Mouse (Mus musculus) limb, embryonic 13.5 days (tissue): ENCODE measurements at regions not wholly inside any gene's neighbourhood (a gene's known extent, or its start where the extent isn't known, plus 50 kb on each side); places are given as distances from the start of the nearest gene placed in this dataset.
A peak's percentile ranks its signal among the peaks of the same experiment; 100 is the strongest.

ENCODE experiments used
- ATAC-seq: fragments of 200-750 bp; cut with Nextera tagmentation; 2 replicates; pipeline ENCODE4 v1.8.0; 2017; ENCODE audit warnings: low read depth, moderate number of reproducible peaks, moderate TSS enrichment; ENCODE audit not compliant: low FRiP score
- H3K27ac ChIP-seq: fragments of 300-500 bp; sonication (generic); 2 replicates; pipeline ENCODE4 v1.5.1; 2015; ENCODE audit warnings: inconsistent platforms, mild to moderate bottlenecking, moderate library complexity
- H3K27me3 ChIP-seq: fragments of 300-500 bp; sonication (generic); 2 replicates; pipeline ENCODE4 v1.6.1; 2015; ENCODE audit warnings: mild to moderate bottlenecking, inconsistent platforms
- H3K36me3 ChIP-seq: fragments of 300-500 bp; sonication (generic); 2 replicates; pipeline ENCODE4 v1.6.1; 2015; ENCODE audit warnings: inconsistent platforms, mild to moderate bottlenecking, moderate library complexity
- H3K4me1 ChIP-seq: fragments of 300-500 bp; sonication (generic); 2 replicates; pipeline ENCODE4 v1.6.1; 2015; ENCODE audit warnings: inconsistent platforms
- H3K4me2 ChIP-seq: fragments of 300-500 bp; sonication (generic); replicated peaks from 2 replicates; pipeline ENCODE4 v1.6.1; 2015; ENCODE audit warnings: inconsistent platforms, mild to moderate bottlenecking, moderate library complexity
- H3K4me3 ChIP-seq: fragments of 300-500 bp; sonication (generic); 2 replicates; pipeline ENCODE4 v1.5.1; 2015; ENCODE audit warnings: moderate library complexity, mild to moderate bottlenecking, inconsistent platforms
- H3K9ac ChIP-seq: fragments of 300-500 bp; sonication (generic); 2 replicates; pipeline ENCODE4 v1.6.1; 2015; ENCODE audit warnings: mild to moderate bottlenecking, inconsistent platforms
- H3K9me3 ChIP-seq: fragments of 300-500 bp; sonication (generic); 2 replicates; pipeline ENCODE4 v1.6.1; 2016; ENCODE audit warnings: inconsistent platforms
- WGBS: fragments of 180-500 bp; shearing (Covaris S2); methylation state at CpG from one replicate; pipeline ENCODE4 v1.1.7; 2015; 5-methylcytosine and 5-hydroxymethylcytosine counted together

DNA sequence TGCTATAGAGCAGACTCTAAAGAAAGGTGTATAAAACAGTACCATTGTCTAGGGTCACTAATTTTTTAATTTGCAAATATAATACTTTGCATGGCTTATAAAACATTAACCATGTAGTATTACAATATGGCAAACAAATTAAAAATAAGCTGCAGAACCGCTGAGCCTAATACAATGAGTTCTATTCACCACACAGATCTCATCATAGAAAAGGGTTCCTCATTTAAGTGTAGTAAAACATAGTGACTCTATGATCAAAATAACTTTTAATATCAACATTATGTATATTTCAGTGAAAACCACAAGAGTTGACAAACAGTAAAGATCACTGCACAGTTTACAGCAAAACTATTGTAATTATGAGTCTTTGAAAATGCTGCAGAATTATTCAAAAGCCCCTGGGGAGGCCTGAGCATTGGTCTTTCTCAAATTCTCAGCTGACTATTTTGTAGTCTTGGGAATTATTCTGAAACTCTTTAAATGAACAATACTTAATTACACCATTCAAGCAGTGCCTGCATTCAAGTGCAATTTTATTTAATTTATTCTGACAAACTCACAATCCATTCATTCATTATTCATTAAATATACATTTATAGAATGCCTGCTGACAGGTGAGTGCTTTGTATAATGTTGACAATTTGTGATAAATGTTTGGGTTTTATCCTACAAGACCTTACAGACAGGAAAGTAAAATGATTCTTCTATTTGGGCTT is 60.3 kb downstream of the Pcdh20 start:
- Histone ChIP-seq H3K4me1 (no peaks in the 10 kb centered on the region), H3K27ac (no peak overlapping the region), H3K9ac (no peak overlapping the region), H3K9me3 (no peaks in the 10 kb centered on the region), H3K4me3 (no peak overlapping the region), H3K36me3 (no peaks in the 10 kb centered on the region), H3K4me2 (no peak overlapping the region), H3K27me3 (no peaks in the 10 kb centered on the region)
- no peak for ATAC-seq
- 81% methylated on average over 1 of the region's 1 CpGs for WGBS

DNA sequence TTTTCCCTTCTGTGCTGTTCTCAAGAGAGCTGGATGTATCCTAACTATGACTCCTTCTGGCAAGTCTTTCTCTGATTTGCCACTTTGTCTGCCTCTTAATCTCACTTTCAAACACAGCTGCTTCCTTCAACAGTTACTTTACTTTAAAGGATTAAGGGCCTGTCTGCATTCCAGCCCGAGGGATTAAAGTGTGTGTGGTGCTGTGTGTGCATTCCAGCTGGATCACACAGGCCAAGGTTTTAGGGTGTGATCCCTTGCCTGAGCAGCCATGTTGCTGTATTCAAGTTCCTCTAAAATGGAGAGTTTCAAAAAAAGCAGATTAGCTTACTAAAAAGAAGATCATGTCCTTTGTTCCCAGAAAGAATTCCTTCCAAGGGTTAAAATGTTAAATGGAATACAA is 71.9 kb downstream of the Pcdh20 start:
- H3K4me2 ChIP-seq: no peak overlapping the region
- no peak for ATAC-seq

DNA sequence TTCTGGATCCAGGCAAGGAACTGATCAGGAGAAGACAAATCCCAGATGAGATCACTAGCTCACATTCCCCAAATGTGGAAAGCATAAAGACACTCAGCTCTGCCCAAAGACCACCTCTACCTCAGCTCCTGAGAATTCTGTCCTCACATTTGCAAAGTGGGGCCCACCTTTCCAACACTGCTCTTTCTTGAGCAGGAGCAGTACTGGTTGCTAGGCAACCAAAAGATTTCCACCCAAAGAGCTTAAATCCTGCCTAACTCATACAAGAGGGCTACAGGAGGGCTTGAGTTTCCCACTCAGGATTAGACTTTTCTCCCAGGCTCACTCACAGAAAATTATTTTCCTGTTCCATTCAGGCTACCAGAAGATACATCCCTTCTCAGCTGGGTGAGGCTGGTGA is 74.0 kb downstream of the Pcdh20 start:
- H3K27me3 ChIP-seq: no peaks in the 10 kb centered on the region
- no peaks in the 10 kb centered on the region for H3K36me3 ChIP-seq
- H3K4me3 ChIP-seq: no peak overlapping the region
- 0 out of 2 replicates have a peak, but pooled peaks cover 4% of the 10 kb centered on the region for H3K4me1 ChIP-seq
- H3K9me3 ChIP-seq: no peaks in the 10 kb centered on the region
- no peak overlapping the region for H3K4me2 ChIP-seq
- no peak overlapping the region for H3K9ac ChIP-seq
- no peak overlapping the region for H3K27ac ChIP-seq
- peak; percentile 57; the same call in 1 of the 2 replicates for ATAC-seq

More for the DNA sequence above, 71.9 kb downstream of the Pcdh20 start:
- no peaks in the 10 kb centered on the region for H3K9me3 ChIP-seq
- H3K36me3 ChIP-seq: no peaks in the 10 kb centered on the region
- H3K4me1 ChIP-seq: 0 out of 2 replicates have a peak, but pooled peaks cover 4% of the 10 kb centered on the region
- no peak overlapping the region for H3K27ac ChIP-seq
- H3K27me3 ChIP-seq: no peaks in the 10 kb centered on the region
- no peak overlapping the region for H3K4me3 ChIP-seq
- no peak overlapping the region for H3K9ac ChIP-seq
- WGBS: 24% methylated on average over 1 of the region's 1 CpGs

DNA sequence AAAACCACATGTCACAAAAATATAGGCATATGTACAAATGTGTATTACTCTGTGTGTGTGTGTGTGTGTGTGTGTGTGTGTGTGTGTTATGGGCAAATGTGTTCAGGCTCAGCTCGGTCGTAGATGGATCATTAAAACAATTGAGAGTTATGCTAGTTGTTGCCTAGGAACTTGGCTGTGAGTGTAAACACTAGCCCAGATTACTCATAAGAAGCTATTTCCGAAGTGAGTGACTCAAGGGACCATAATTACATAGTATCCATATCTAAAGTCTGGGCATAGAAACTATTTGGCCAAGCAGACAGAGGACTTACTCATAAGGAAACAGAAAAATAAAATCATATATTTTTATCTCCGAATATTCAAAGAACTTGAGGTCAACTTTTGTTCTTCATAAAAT is 76.2 kb downstream of the Pcdh20 start:
- WGBS: 71% methylated on average over 4 of the region's 4 CpGs
- Histone ChIP-seq H3K27me3 (no peaks in the 10 kb centered on the region), H3K4me2 (no peak overlapping the region), H3K9me3 (no peaks in the 10 kb centered on the region), H3K4me3 (no peak overlapping the region), H3K4me1 (0 out of 2 replicates have a peak, but pooled peaks cover 4% of the 10 kb centered on the region), H3K36me3 (no peaks in the 10 kb centered on the region), H3K27ac (no peak overlapping the region), H3K9ac (no peak overlapping the region)
- ATAC-seq: no peak

DNA sequence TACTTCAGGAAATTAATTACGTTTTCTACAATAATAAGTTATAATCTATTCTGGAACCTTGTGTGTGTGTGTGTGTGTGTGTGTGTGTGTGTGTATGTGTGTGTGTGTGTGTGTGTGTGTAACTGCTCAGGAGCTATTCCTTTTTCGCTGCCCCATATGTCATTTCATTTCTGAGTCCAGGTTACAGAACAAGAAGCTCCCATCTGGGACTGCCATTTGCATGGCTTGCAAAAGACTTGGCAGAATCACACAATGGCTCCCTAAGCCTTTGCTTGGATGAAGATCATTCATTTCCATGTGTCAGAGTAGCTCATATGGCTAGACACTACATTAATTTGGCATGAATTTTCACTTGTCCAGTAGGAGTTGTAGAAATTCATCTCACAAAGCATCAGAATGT is 86.6 kb downstream of the Pcdh20 start:
- Histone ChIP-seq H3K9me3 (no peaks in the 10 kb centered on the region), H3K4me2 (no peak overlapping the region), H3K4me1 (no peaks in the 10 kb centered on the region), H3K4me3 (no peak overlapping the region), H3K27me3 (no peaks in the 10 kb centered on the region), H3K36me3 (no peaks in the 10 kb centered on the region), H3K9ac (no peak overlapping the region), H3K27ac (no peak overlapping the region)
- 78% methylated on average over 2 of the region's 2 CpGs for WGBS
- no peak for ATAC-seq

DNA sequence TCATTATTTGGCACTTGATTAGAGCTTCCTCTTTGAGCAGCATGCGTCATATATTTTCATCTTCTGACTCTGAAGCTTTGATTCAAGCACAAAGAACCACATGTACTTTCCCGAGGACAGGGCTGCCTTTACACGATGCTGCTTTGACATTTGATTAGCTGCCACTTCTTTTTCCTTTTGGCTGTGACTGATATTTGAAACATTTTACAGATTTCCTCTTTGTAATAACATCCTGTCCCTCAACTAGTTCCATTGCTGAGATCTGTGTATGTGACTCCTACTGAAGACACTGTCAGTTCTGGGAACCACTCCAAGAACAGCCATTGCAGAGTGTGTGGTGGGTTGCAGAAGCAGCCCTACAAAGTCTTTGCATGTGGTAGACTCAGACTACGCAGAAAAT is 124.0 kb downstream of the Pcdh20 start:
- H3K27ac ChIP-seq: no peak overlapping the region
- H3K4me3 ChIP-seq: no peak overlapping the region
- no peak overlapping the region for H3K4me2 ChIP-seq
- no peaks in the 10 kb centered on the region for H3K9me3 ChIP-seq
- WGBS: 57% methylated on average over 4 of the region's 4 CpGs
- no peak overlapping the region for H3K9ac ChIP-seq
- ATAC-seq: no peak
- no peaks in the 10 kb centered on the region for H3K27me3 ChIP-seq
- no peaks in the 10 kb centered on the region for H3K36me3 ChIP-seq
- no peaks in the 10 kb centered on the region for H3K4me1 ChIP-seq

DNA sequence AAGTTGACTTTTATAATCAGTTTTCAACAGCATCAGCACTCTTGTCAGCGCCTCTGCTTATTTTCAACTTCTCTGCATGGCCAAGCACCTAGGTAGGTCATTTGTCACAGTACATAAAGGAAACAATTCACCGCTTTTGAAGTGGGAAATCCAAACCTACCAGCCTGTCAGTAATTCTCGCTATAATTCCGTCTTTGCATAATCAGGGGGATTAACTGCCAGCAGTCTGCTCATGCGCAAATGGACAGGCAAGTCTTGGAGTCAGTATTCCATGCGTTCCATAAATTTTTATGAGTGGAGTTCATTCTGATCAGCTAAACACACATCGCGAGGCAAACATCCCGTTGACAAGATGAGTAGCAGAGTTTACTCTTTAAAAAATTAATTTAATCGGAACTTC is 133.9 kb downstream of the Pcdh20 start:
- Histone ChIP-seq H3K4me2 (no peak overlapping the region), H3K9ac (no peak overlapping the region), H3K4me1 (no peaks in the 10 kb centered on the region), H3K27me3 (no peaks in the 10 kb centered on the region), H3K27ac (no peak overlapping the region), H3K36me3 (no peaks in the 10 kb centered on the region), H3K9me3 (no peaks in the 10 kb centered on the region), H3K4me3 (no peak overlapping the region)
- 58% methylated on average over 10 of the region's 10 CpGs for WGBS
- ATAC-seq: no peak

DNA sequence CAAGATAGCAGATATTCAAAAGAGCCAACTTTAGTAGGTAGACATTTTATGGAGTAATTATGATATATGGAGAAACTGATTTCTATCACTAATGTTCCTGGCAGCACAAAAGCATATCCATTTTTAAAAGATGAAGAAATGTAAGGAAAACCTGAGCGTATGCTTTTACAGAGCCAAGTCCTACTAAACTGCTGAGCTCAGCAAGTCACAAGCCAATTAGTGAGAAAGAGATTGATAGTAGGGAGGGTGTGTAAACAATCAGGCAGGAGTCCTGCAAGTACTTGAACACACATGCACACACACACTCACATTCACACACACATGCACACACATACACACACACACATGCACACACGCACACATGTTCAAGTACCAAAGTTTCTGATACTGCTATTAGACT is 140.6 kb downstream of the Pcdh20 start:
- Histone ChIP-seq H3K9ac (no peak overlapping the region), H3K27me3 (no peaks in the 10 kb centered on the region), H3K27ac (no peak overlapping the region), H3K4me1 (no peaks in the 10 kb centered on the region), H3K36me3 (no peaks in the 10 kb centered on the region), H3K4me2 (no peak overlapping the region), H3K9me3 (no peaks in the 10 kb centered on the region), H3K4me3 (no peak overlapping the region)
- ATAC-seq: no peak
- 82% methylated on average over 2 of the region's 2 CpGs for WGBS

DNA sequence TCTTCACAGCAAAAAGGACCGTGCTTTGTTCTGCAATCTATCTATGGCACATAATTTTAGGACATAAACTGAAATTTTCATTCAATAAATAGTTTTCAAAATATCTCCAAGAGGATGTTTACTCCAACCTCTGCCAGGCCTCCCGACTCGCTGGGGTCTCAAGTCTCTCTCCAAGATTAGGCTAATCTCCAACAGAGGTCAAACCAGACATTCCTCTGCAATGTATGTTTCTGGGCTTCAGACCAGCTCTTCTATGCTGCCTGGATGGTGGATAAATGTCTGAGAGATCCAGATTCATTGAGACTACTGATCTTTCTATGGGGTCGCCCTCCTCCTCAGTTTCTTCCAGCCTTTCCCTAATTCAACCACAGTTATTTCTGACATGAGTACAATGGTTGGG is 144.8 kb downstream of the Pcdh20 start:
- no peak overlapping the region for H3K4me3 ChIP-seq
- no peak overlapping the region for H3K9ac ChIP-seq
- no peaks in the 10 kb centered on the region for H3K9me3 ChIP-seq
- no peak overlapping the region for H3K4me2 ChIP-seq
- 90% methylated on average over 4 of the region's 4 CpGs for WGBS
- no peaks in the 10 kb centered on the region for H3K36me3 ChIP-seq
- no peaks in the 10 kb centered on the region for H3K4me1 ChIP-seq
- no peak for ATAC-seq
- H3K27me3 ChIP-seq: no peaks in the 10 kb centered on the region
- no peak overlapping the region for H3K27ac ChIP-seq

DNA sequence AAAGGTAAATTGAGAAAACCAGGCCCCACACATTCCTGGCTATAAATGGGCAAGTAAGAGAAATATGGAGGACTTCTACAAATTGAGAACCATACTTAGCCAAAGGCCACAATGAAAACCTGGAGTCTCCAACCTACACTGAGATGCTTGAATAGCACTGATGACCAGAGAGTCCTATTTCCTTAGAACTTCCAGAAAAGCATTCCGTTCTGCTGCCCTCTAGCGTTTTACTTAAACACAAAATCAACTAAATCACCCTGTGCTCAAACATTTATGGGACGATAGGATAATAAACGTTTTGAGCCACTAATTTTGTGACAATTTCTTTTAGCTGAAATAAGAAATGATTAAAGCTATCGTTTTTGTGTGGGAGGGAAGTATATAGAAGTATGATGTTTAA is 192.9 kb downstream of the Pcdh20 start:
- 27% methylated on average over 5 of the region's 5 CpGs for WGBS
- ATAC-seq: no peak
- Histone ChIP-seq H3K9me3 (no peaks in the 10 kb centered on the region), H3K4me2 (no peak overlapping the region), H3K27ac (no peak overlapping the region), H3K27me3 (no peaks in the 10 kb centered on the region), H3K4me1 (no peaks in the 10 kb centered on the region), H3K36me3 (no peaks in the 10 kb centered on the region), H3K9ac (no peak overlapping the region), H3K4me3 (no peak overlapping the region)

DNA sequence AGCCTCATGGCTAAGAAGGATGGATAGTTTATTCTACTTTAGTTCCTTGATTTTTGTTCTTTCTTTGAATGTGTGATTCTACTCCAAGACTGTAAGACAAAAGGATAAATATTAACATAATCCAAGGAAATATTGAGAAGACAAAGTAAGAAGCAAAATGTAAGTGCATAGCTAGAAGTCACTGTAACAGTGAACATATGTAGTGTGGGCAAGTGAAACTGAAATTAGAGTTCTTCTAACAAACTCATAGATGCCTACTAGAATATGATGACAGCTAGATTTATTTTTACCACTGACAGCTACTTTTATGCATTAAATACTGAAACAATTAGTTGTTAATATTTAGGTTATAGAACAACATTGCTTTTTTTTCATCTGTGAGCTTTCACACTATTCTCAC is 206.4 kb downstream of the Pcdh20 start:
- no peak overlapping the region for H3K27ac ChIP-seq
- no peaks in the 10 kb centered on the region for H3K4me1 ChIP-seq
- no peaks in the 10 kb centered on the region for H3K9me3 ChIP-seq
- no peaks in the 10 kb centered on the region for H3K27me3 ChIP-seq
- no peak overlapping the region for H3K4me2 ChIP-seq
- H3K9ac ChIP-seq: no peak overlapping the region
- no peak overlapping the region for H3K4me3 ChIP-seq
- no peaks in the 10 kb centered on the region for H3K36me3 ChIP-seq
- ATAC-seq: no peak

DNA sequence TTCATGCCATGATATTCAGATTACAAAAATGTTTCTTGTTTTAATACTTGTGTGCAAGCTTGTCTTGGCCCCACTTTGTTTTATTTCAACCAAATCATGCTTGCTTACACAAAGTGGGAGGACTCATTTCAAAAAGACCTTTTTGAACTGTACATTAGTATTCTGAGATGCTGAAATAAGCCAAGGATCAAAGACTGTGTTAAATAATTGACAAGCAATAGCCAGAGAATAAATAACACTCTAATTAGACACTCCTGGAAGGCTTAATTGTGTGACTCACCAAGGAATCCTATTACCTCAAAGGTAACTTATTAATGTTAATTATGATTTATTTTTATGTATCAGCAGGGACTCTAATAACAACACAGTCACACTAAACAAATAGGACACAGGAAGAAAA is 212.2 kb downstream of the Pcdh20 start:
- Histone ChIP-seq H3K9ac (no peak overlapping the region), H3K27me3 (no peaks in the 10 kb centered on the region), H3K4me2 (no peak overlapping the region), H3K9me3 (no peaks in the 10 kb centered on the region), H3K4me3 (no peak overlapping the region), H3K4me1 (no peaks in the 10 kb centered on the region), H3K27ac (no peak overlapping the region), H3K36me3 (no peaks in the 10 kb centered on the region)
- no peak for ATAC-seq

DNA sequence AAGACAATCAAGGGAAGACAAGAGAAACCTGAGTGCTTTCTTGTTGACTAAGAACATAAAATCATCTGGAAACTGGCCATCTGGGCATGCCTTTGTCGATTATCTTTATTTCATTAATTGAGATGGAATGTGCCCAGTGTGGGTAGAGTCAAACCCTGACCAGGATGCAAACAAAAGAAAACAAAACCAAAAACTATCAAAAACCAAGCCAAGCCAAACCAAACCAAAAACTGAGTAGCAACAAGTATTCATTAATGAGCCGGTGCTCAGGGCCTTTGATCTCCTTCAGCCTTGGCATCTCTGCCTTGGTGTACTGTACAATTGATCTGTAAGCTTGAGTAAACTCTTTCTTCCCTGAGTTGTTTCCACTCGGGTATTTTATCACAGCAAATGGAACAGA is 216.1 kb downstream of the Pcdh20 start:
- no peak overlapping the region for H3K4me3 ChIP-seq
- H3K27ac ChIP-seq: no peak overlapping the region
- no peak for ATAC-seq
- no peaks in the 10 kb centered on the region for H3K4me1 ChIP-seq
- H3K36me3 ChIP-seq: no peaks in the 10 kb centered on the region
- 68% methylated on average over 3 of the region's 3 CpGs for WGBS
- H3K4me2 ChIP-seq: no peak overlapping the region
- no peak overlapping the region for H3K9ac ChIP-seq
- H3K9me3 ChIP-seq: no peaks in the 10 kb centered on the region
- H3K27me3 ChIP-seq: no peaks in the 10 kb centered on the region
